Mouse (Mus musculus) limb, embryonic 11.5 days (tissue): ENCODE data around the gene Mc1r. TPM values are rescaled to one million over a fixed set of nuclear protein-coding genes. Genes with fewer than 3 reads are reported as not detected.

Experiments
- ATAC-seq: fragments of 200-750 bp; cut with Nextera tagmentation; 2 replicates; pipeline ENCODE4 v1.8.0; 2017; ENCODE audit warnings: low read depth; ENCODE audit not compliant: insufficient number of reproducible peaks, low FRiP score, low TSS enrichment
- DNase-seq: peaks from one replicate; pipeline ENCODE4 v3.0.0-alpha.2; 2015; ENCODE audit warnings: low spot score
- H3K27ac ChIP-seq: fragments of 300-500 bp; sonication (generic); replicated peaks from 2 replicates; pipeline ENCODE4 v1.5.1; 2014; ENCODE audit warnings: low read depth, mild to moderate bottlenecking, low read length
- H3K27me3 ChIP-seq: fragments of 300-500 bp; sonication (generic); 2 replicates; pipeline ENCODE4 v1.6.1; 2014; ENCODE audit warnings: mild to moderate bottlenecking, low read length, mixed read lengths; ENCODE audit not compliant: control insufficient read depth, insufficient read depth
- H3K36me3 ChIP-seq: fragments of 300-500 bp; sonication (generic); 2 replicates; pipeline ENCODE4 v1.6.1; 2014; ENCODE audit warnings: mild to moderate bottlenecking, low read length, moderate library complexity, mixed read lengths; ENCODE audit not compliant: control insufficient read depth, insufficient read depth
- H3K4me1 ChIP-seq: fragments of 300-500 bp; sonication (generic); 2 replicates; pipeline ENCODE4 v1.6.1; 2014; ENCODE audit warnings: low read length, mixed read lengths; ENCODE audit not compliant: control insufficient read depth, insufficient read depth
- H3K4me2 ChIP-seq: fragments of 300-500 bp; sonication (generic); 2 replicates; pipeline ENCODE4 v1.6.1; 2014; ENCODE audit warnings: low read depth, mild to moderate bottlenecking, moderate library complexity; ENCODE audit not compliant: severe bottlenecking
- H3K4me3 ChIP-seq: fragments of 300-500 bp; sonication (generic); 2 replicates; pipeline ENCODE4 v1.5.1; 2014; ENCODE audit warnings: low read depth, low read length
- H3K9ac ChIP-seq: fragments of 300-500 bp; sonication (generic); 2 replicates; pipeline ENCODE4 v1.6.1; 2014; ENCODE audit warnings: mild to moderate bottlenecking, low read length
- H3K9me3 ChIP-seq: fragments of 300-500 bp; sonication (generic); 2 replicates; pipeline ENCODE4 v1.6.1; 2016; ENCODE audit warnings: low read length; ENCODE audit not compliant: control insufficient read depth
- WGBS: fragments of 180-500 bp; shearing (Covaris S2); extraction: QIAGEN DNeasy Blood & Tissue Kit; methylation state at CpG from one replicate; pipeline ENCODE4 v1.1.7; 2014; 5-methylcytosine and 5-hydroxymethylcytosine counted together
- polyA plus RNA-seq: library from polyadenylated mRNA; unstranded; fragments of >200 nt; fragmentation: Nextera tagmentation; extraction: Ambion mirVana; gene quantifications from 2 replicates; pipeline ENCODE4 v1.2.1, GENCODE M21; 2014

The Mc1r gene
- polyA plus RNA-seq, result not detected in 2 replicates

GRCm38 (mm10) chr8:123406786-123407185 is at the start of gene Mc1r:
Gene Mc1r, plus strand, starts transcription at chr8:123407107.
- Histone ChIP-seq H3K27ac (no peak within 1 kb of the TSS), H3K4me2 (no peak within 1 kb of the TSS), H3K4me1 (no peaks in the 10 kb centered on the region), H3K36me3 (peaks cover 4% of the 10 kb centered on the region), H3K27me3 (peaks cover 29% of the 10 kb centered on the region), H3K9ac (no peak within 1 kb of the TSS), H3K4me3 (no peak within 1 kb of the TSS), H3K9me3 (no peaks in the 10 kb centered on the region)
- DNase-seq (peak; percentile 73), ATAC-seq (no peak)
- 9% methylated on average over 4 of the region's 4 CpGs for WGBS

- 0 out of 2 replicates have a peak, but pooled peaks have one; percentile 21 for ATAC-seq
- H3K4me1 ChIP-seq, result no peaks in the 10 kb centered on the region
- no peaks in the 10 kb centered on the region for H3K36me3 ChIP-seq
- no peak overlapping the region for H3K9ac ChIP-seq
- 60% methylated on average over 12 of the region's 12 CpGs for WGBS
- peak; percentile 90 for DNase-seq
- H3K4me3 ChIP-seq, result no peak overlapping the region
- H3K27ac ChIP-seq, result no peak overlapping the region
- no peaks in the 10 kb centered on the region for H3K9me3 ChIP-seq
- H3K4me2 ChIP-seq, result no peak overlapping the region
- H3K27me3 ChIP-seq, result no peaks in the 10 kb centered on the region
These were observed 45.7 kb upstream of the Mc1r start for GRCm38 (mm10) chr8:123361082-123361739.

DNA sequence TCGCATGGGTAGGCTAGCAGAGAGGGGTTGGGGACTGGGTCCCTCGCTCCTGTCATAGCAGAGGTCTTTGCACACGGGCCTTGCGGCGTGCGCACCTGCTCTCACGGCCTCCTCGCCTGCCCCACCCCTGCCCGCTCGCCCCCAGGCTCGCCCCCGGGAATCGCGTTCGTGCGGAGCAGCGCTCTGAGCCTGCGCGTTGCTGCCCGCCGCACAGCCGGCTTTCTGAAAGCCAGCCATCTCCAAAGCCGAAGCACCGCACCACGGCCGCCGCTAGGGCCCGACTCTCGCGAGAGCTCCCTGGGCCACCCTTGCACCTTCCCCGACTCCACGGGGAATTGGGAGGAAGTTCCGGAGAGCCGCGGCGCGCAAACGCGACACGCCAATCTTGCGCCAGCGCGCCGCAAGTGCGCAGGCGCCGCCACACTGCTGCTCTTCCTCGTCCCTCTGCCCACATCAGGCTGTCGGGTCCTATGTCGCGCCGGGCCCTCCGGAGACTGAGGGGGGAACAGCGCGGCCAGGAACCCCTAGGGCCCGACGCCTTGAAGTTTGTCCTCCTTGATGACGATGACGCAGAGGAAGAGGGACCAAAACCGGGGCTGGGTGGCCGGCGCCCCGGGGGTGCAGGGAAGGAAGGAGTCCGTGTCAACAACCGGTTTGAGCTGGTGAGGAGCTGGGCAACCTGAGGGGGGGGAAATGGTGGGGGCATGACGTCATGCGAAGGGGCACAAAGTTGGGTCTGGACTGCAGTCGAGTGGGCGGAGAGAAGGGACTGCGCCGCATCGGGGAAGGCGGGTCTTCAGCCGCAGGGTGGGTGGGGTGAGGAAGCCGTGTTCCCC is 33.3 kb upstream of the Mc1r start, which contains the start of gene Tcf25:
Tcf25 (plus strand) TSS at position 351 of the 836 bp plus-strand sequence.
- Histone ChIP-seq H3K4me1 (0 out of 2 replicates have a peak, but pooled peaks cover 3% of the 10 kb centered on the region), H3K9ac (peak within 1 kb of the TSS; percentile 82), H3K27ac (peak within 1 kb of the TSS; percentile 91), H3K36me3 (peaks cover 2% of the 10 kb centered on the region; the same call in 1 of the 2 replicates), H3K4me3 (peak within 1 kb of the TSS; percentile 78), H3K9me3 (no peaks in the 10 kb centered on the region), H3K27me3 (no peaks in the 10 kb centered on the region), H3K4me2 (peak within 1 kb of the TSS; percentile 77)
- peak; percentile 98 for DNase-seq
- under 1% methylated on average over 75 of the region's 75 CpGs for WGBS
- ATAC-seq, result peak; percentile 83

DNA sequence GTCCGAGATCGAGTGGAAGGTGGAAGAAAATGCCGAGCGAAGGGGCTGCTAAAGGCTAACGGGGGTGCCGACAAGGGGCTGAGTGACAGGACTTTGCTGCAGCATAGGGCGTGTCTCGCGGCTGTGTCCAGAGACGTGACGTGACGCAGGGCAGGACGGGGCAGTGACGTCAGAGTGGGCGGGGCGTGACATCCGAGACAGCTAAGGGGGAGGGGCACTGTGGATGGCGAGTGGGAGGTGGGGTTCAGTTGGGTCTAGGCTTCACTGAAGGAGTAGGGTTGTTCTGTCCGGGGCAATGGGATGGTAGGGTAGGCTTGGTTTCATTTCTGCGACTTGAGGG is 32.7 kb upstream of the Mc1r start:
- peak overlapping the region; percentile 78 for H3K4me3 ChIP-seq
- 0% methylated on average over 20 of the region's 20 CpGs for WGBS

DNA sequence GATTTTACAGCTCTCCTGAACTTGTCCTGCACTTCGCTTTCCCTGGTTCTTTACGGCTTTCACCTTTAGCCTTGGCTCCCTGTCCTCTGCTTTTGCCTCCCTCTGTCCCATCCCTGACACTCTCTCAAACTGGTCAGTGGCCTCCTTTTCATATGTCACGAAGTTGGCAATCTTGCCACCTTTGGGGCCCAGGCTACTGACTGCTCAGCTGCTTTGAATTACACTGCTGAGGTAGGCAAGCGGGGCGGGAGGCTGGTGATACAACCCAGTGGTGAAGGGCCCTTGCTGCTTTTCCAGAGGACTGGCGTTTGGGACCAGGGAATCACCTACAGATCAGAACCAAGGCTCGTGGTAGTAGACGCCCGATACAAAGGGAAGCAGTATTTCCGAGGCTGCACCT is 31.2 kb upstream of the Mc1r start:
- no peak for ATAC-seq
- 81% methylated on average over 10 of the region's 10 CpGs for WGBS

More for the DNA sequence above, 32.7 kb upstream of the Mc1r start:
- DNase-seq, result peak; percentile 97
- Histone ChIP-seq H3K4me1 (0 out of 2 replicates have a peak, but pooled peaks cover 3% of the 10 kb centered on the region), H3K9me3 (no peaks in the 10 kb centered on the region), H3K36me3 (peaks cover 2% of the 10 kb centered on the region; the same call in 1 of the 2 replicates), H3K4me2 (peak overlapping the region; percentile 77), H3K27me3 (no peaks in the 10 kb centered on the region), H3K27ac (peak overlapping the region; percentile 91), H3K9ac (peak overlapping the region; percentile 82)
- peak; percentile 83 for ATAC-seq

DNA sequence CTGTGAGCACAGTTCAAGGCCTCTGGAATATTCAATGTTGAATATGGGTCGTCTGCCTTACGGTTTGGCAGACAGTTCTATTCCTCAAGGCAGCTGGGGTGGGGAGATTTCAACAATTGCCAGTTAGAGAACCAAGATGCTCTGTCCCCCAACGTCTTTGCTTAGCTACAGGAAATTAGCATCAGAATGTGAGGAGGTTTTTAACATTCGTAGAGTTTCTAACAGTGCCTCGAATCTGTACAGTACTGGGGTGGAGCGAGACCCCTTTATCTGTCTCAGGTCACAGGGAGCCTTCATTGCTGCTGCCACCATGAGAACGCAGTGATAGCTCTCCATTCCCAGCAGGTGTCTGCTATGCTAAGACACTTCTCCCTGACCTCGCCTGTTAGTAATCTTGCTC is 30.8 kb upstream of the Mc1r start:
- Histone ChIP-seq H3K9ac (no peak overlapping the region), H3K27ac (no peak overlapping the region), H3K36me3 (peaks cover 2% of the 10 kb centered on the region; the same call in 1 of the 2 replicates), H3K4me1 (0 out of 2 replicates have a peak, but pooled peaks cover 3% of the 10 kb centered on the region), H3K4me3 (no peak overlapping the region), H3K9me3 (no peaks in the 10 kb centered on the region), H3K4me2 (no peak overlapping the region), H3K27me3 (no peaks in the 10 kb centered on the region)
- WGBS, result 80% methylated on average over 8 of the region's 8 CpGs
- DNase-seq (no peak), ATAC-seq (no peak)

More for the DNA sequence above, 31.2 kb upstream of the Mc1r start:
- 0 out of 2 replicates have a peak, but pooled peaks cover 3% of the 10 kb centered on the region for H3K4me1 ChIP-seq
- H3K27me3 ChIP-seq, result no peaks in the 10 kb centered on the region
- H3K36me3 ChIP-seq, result peaks cover 2% of the 10 kb centered on the region; the same call in 1 of the 2 replicates
- DNase-seq, result no peak
- no peak overlapping the region for H3K9ac ChIP-seq
- H3K9me3 ChIP-seq, result no peaks in the 10 kb centered on the region
- H3K4me2 ChIP-seq, result no peak overlapping the region
- H3K4me3 ChIP-seq, result no peak overlapping the region
- H3K27ac ChIP-seq, result no peak overlapping the region

DNA sequence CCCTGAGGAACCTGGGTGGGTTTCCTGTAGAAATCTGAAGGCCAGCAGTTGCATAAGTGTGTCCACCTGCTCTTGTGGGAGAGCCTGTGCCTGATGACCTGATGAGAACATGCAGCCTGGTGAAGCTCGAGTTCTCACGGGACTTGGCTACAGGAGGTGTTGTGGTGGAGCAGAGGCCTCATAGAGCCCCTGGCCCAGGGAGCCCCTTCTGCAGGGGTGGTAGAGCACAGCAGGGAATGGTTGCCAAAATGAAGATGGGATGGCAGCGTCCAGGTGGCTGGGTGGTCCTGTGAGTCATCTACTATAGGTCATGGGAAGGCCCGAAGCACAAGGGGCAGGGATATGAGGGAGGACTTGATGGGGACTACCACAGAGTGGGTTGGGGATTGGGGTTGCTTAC is 25.2 kb upstream of the Mc1r start:
- Histone ChIP-seq H3K9me3 (no peaks in the 10 kb centered on the region), H3K4me3 (no peak overlapping the region), H3K36me3 (peaks cover 25% of the 10 kb centered on the region), H3K4me2 (no peak overlapping the region), H3K4me1 (no peaks in the 10 kb centered on the region), H3K27ac (no peak overlapping the region), H3K9ac (no peak overlapping the region), H3K27me3 (no peaks in the 10 kb centered on the region)
- no peak for DNase-seq
- ATAC-seq, result no peak
- 92% methylated on average over 4 of the region's 4 CpGs for WGBS

- no peak for DNase-seq
- 91% methylated on average over 8 of the region's 8 CpGs for WGBS
- H3K36me3 ChIP-seq, result peaks cover 31% of the 10 kb centered on the region
- no peak overlapping the region for H3K27ac ChIP-seq
- no peak overlapping the region for H3K9ac ChIP-seq
- H3K4me3 ChIP-seq, result no peak overlapping the region
- H3K9me3 ChIP-seq, result no peaks in the 10 kb centered on the region
- no peaks in the 10 kb centered on the region for H3K4me1 ChIP-seq
- ATAC-seq, result no peak
- no peak overlapping the region for H3K4me2 ChIP-seq
- H3K27me3 ChIP-seq, result no peaks in the 10 kb centered on the region
These were observed 24.4 kb upstream of the Mc1r start for GRCm38 (mm10) chr8:123382516-123382915.
